ENCODE assay signal across 10 mouse cellular contexts in the genomic region with DNA sequence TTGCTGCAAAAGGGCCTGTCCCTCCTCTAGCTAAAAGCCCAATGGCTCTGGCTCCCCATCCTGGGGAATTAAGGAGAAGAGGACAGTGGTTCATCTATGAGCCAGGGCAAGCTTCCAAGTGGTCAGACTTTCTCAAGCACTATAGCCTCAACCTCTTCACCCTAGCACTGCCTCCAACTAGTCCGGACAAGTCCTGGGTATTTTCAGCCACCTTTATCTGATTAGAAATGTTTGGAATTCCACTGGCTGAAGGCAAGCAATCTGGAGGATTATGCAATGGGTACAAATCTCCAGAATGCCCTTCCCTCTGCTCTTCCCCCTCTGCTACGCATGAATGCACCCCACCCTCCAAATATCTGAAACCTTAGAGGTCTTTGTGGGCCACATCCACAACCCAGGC. TPM values are rescaled to one million over a fixed set of nuclear protein-coding genes. Genes with fewer than 3 reads are reported as not detected.
DNase-seq lines count a peak whose midpoint lies in the region; ATAC-seq lines count a peak whose summit lies in the region.
"Had no signal": no experiment of that assay in that cellular context is flagged by ENCODE, and none has a peak within 500 bp of the region (broad histone marks: within the 10 kb centered on the region; RNA-seq: fewer than 3 reads in every experiment).

No protein-coding gene starts in this region.

- peaks cover 63% of the 10 kb centered on the region for H3K4me1 ChIP-seq in heart, embryonic 16.5 days (ENCODE audit: control insufficient read depth, insufficient read depth, low read length)
- H3K4me1 ChIP-seq in liver, embryonic 16.5 days (ENCODE audit: control insufficient read depth, low read depth, low read length), result peaks cover 77% of the 10 kb centered on the region
- H3K4me1 ChIP-seq in hindbrain, embryonic 10.5 days (replicated peaks), result peaks cover 29% of the 10 kb centered on the region

- no peaks in the 10 kb centered on the region for H3K36me3 ChIP-seq in heart, embryonic 16.5 days (ENCODE audit: control insufficient read depth, insufficient read depth)
- peaks cover 4% of the 10 kb centered on the region; the same call in 1 of the 2 replicates for H3K36me3 ChIP-seq in liver, embryonic 16.5 days (ENCODE audit: control insufficient read depth, insufficient read depth)
- H3K36me3 ChIP-seq in hindbrain, embryonic 10.5 days, result peaks cover 12% of the 10 kb centered on the region
- H3K36me3 ChIP-seq: limb, embryonic 15.5 days had no signal

- 0 out of 2 replicates have a peak overlapping the region, but pooled peaks have one; percentile 6 for H3K4me2 ChIP-seq in heart, embryonic 16.5 days (ENCODE audit: low read depth, low read length)
- H3K4me2 ChIP-seq in liver, embryonic 16.5 days (ENCODE audit: low read depth, low read length), result no peak overlapping the region
- H3K4me2 ChIP-seq: limb, embryonic 15.5 days had no signal

- H3K9ac ChIP-seq in heart, embryonic 16.5 days (ENCODE audit: low read length), result no peak overlapping the region
- H3K9ac ChIP-seq in liver, embryonic 16.5 days (ENCODE audit: low read depth, low read length), result no peak overlapping the region
- H3K9ac ChIP-seq: limb, embryonic 15.5 days had no signal

- peak; percentile 11 to 19 for DNase-seq in cerebellum, postnatal 25 days
- DNase-seq in cerebellum, postnatal 36 days, result no peak
- DNase-seq in MN1 (ENCODE audit: low spot score), result peak; percentile 21
- no peak for DNase-seq in neural tube, embryonic 10.5 days (ENCODE audit: extremely low spot score, low spot score)
- DNase-seq in thymus, adult 18-20 months, result no peak
- no peak for DNase-seq in hindbrain, embryonic 10.5 days (ENCODE audit: low spot score)

- H3K9me3 ChIP-seq in heart, embryonic 16.5 days (replicated peaks; ENCODE audit: control insufficient read depth, low read length), result no peaks in the 10 kb centered on the region
- H3K9me3 ChIP-seq in liver, embryonic 16.5 days (replicated peaks; ENCODE audit: control insufficient read depth, low read length), result no peaks in the 10 kb centered on the region
- no peaks in the 10 kb centered on the region for H3K9me3 ChIP-seq in hindbrain, embryonic 10.5 days
- H3K9me3 ChIP-seq: limb, embryonic 15.5 days had no signal

- H3K27ac ChIP-seq in heart, embryonic 16.5 days (ENCODE audit: low read length), result peak overlapping the region; percentile 28
- peak overlapping the region; percentile 68 for H3K27ac ChIP-seq in liver, embryonic 16.5 days (ENCODE audit: low read length)
- no peak overlapping the region; the same call in 1 of the 2 replicates for H3K27ac ChIP-seq in hindbrain, embryonic 10.5 days
- H3K27ac ChIP-seq: limb, embryonic 15.5 days had no signal

- no peak for ATAC-seq in heart, embryonic 16.5 days (replicated peaks; ENCODE audit: extremely low read depth, insufficient read depth, low FRiP score)
- ATAC-seq in liver, embryonic 16.5 days (ENCODE audit: low read depth), result no peak
- ATAC-seq: hindbrain, embryonic 16.5 days had no signal

- no peaks in the 10 kb centered on the region for H3K27me3 ChIP-seq in heart, embryonic 16.5 days (ENCODE audit: control insufficient read depth, insufficient read depth, low read length)
- H3K27me3 ChIP-seq in liver, embryonic 16.5 days (ENCODE audit: control insufficient read depth, insufficient read depth, low read depth, low read length), result no peaks in the 10 kb centered on the region
- H3K27me3 ChIP-seq in hindbrain, embryonic 10.5 days (ENCODE audit: insufficient read depth, poor library complexity, severe bottlenecking), result no peaks in the 10 kb centered on the region
- H3K27me3 ChIP-seq: limb, embryonic 15.5 days had no signal

- no peak overlapping the region for H3K4me3 ChIP-seq in heart, embryonic 16.5 days (ENCODE audit: low read length)
- H3K4me3 ChIP-seq in liver, embryonic 16.5 days (ENCODE audit: low read depth, low read length), result no peak overlapping the region
- H3K4me3 ChIP-seq in hindbrain, embryonic 10.5 days, result no peak overlapping the region
- H3K4me3 ChIP-seq: limb, embryonic 15.5 days had no signal

- WGBS in heart, embryonic 16.5 days, result 19% methylated on average over 2 of the region's 2 CpGs
- WGBS in liver, embryonic 16.5 days (ENCODE audit: insufficient replicate concordance), result 68% methylated on average over 2 of the region's 2 CpGs
- WGBS in hindbrain, embryonic 10.5 days, result 69% methylated on average over 2 of the region's 2 CpGs

RNA-seq across cellular contexts. Expression of a gene that starts 38.5 kb away (rescaled TPM):
- polyA plus RNA-seq in heart, embryonic 16.5 days (2015; fragmentation: Nextera tagmentation; extraction: Ambion mirVana), result 26.7 and 30.9 TPM in 2 replicates
- 0.95 and 1.4 TPM in 2 replicates for polyA plus RNA-seq in liver, embryonic 16.5 days (2015; fragmentation: Nextera tagmentation; extraction: Ambion mirVana)
- 5.0 and 5.1 TPM in 2 replicates for polyA plus RNA-seq in hindbrain, embryonic 10.5 days (2016; fragmentation: Nextera tagmentation; extraction: Ambion mirVana)

RNA-seq across cellular contexts. Expression of a gene that starts 39.1 kb away (rescaled TPM):
- polyA plus RNA-seq in heart, embryonic 16.5 days (2015; fragmentation: Nextera tagmentation; extraction: Ambion mirVana), result 70.5 and 74.3 TPM in 2 replicates
- polyA plus RNA-seq in liver, embryonic 16.5 days (2015; fragmentation: Nextera tagmentation; extraction: Ambion mirVana), result 213 and 241 TPM in 2 replicates
- polyA plus RNA-seq in hindbrain, embryonic 10.5 days (2016; fragmentation: Nextera tagmentation; extraction: Ambion mirVana), result 110 and 128 TPM in 2 replicates

RNA-seq across cellular contexts. Expression of a gene that starts 55.3 kb away (rescaled TPM):
- polyA plus RNA-seq in heart, embryonic 16.5 days (2015; fragmentation: Nextera tagmentation; extraction: Ambion mirVana), result 45.4 and 55.1 TPM in 2 replicates
- polyA plus RNA-seq in liver, embryonic 16.5 days (2015; fragmentation: Nextera tagmentation; extraction: Ambion mirVana), result 57.7 and 58.9 TPM in 2 replicates
- polyA plus RNA-seq in hindbrain, embryonic 10.5 days (2016; fragmentation: Nextera tagmentation; extraction: Ambion mirVana), result 106 and 137 TPM in 2 replicates

RNA-seq across cellular contexts. Expression of a gene that starts 56.4 kb away (rescaled TPM):
- 56.3 and 64.5 TPM in 2 replicates for polyA plus RNA-seq in heart, embryonic 16.5 days (2015; fragmentation: Nextera tagmentation; extraction: Ambion mirVana)
- 18.1 and 18.8 TPM in 2 replicates for polyA plus RNA-seq in liver, embryonic 16.5 days (2015; fragmentation: Nextera tagmentation; extraction: Ambion mirVana)
- polyA plus RNA-seq in hindbrain, embryonic 10.5 days (2016; fragmentation: Nextera tagmentation; extraction: Ambion mirVana), result 168 and 176 TPM in 2 replicates

Comparison
In these comparisons a context has a peak if more than half of its experiments do, and no peak if none do; other contexts are left out.
1. DNase-seq: peak in cerebellum, postnatal 25 days (2 of 2) and MN1 (single experiment); none in cerebellum, postnatal 36 days (0 of 2), neural tube, embryonic 10.5 days (single experiment), thymus, adult 18-20 months (0 of 2) and hindbrain, embryonic 10.5 days (single experiment).